Mouse (Mus musculus): ENCODE data around the gene Trim2.

Trim2 gene

DNA sequence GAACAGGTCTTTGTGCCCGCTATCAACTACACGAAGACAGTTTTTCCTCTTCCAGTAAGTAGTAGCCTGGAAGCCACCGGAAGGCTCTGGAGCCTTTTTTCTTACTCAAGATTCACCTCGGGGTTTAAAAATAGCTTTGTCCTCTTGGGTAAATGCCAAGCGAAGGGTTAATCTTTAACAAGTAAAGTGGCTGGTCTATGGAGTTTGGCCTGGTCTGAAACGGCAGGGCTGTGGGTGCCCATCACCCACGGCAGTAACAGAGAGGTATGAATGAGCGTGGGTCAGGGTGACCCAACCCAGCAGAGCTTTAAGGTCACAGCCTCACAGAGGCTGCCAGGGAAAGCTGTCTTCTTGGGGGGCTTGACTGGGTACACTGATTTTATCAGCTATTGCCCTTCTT lies 23.2 kb downstream of the Trim2 start:
- no peak for DNase-seq

- DNase-seq = no peak
These were observed 24.7 kb downstream of the Trim2 start for GRCm38 (mm10) chr3:84281936-84282371.

- no peak for DNase-seq
These were observed 27.9 kb downstream of the Trim2 start for GRCm38 (mm10) chr3:84278809-84279208.

GRCm38 (mm10) chr3:84275124-84275523 lies 31.6 kb downstream of the Trim2 start:
- DNase-seq = no peak

- DNase-seq = no peak
These were observed 34.2 kb downstream of the Trim2 start for GRCm38 (mm10) chr3:84272293-84273015.

GRCm38 (mm10) chr3:84271794-84272193 lies 34.9 kb downstream of the Trim2 start:
- no peak for DNase-seq

DNA sequence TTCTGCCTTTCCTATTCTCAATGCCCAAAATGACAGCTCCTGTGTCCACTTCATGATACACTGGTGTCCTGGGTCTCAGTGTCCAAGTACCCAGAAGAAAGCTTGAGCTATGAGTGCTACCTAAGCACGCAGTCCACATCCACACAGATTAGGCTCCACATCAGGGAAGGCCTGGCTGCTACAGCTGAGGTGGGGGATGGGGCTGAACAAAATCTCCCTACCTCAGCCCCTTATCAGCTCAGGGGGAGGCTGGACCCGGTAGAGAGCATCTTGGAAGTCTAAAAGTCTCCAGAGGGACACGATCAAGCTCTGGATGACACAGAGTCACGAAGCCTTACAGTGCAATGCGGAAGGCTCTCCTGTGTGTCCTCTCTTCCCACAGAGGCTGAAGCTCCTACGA lies 35.6 kb downstream of the Trim2 start:
- DNase-seq = no peak

GRCm38 (mm10) chr3:84270624-84270995 lies 36.1 kb downstream of the Trim2 start:
- no peak for DNase-seq

DNA sequence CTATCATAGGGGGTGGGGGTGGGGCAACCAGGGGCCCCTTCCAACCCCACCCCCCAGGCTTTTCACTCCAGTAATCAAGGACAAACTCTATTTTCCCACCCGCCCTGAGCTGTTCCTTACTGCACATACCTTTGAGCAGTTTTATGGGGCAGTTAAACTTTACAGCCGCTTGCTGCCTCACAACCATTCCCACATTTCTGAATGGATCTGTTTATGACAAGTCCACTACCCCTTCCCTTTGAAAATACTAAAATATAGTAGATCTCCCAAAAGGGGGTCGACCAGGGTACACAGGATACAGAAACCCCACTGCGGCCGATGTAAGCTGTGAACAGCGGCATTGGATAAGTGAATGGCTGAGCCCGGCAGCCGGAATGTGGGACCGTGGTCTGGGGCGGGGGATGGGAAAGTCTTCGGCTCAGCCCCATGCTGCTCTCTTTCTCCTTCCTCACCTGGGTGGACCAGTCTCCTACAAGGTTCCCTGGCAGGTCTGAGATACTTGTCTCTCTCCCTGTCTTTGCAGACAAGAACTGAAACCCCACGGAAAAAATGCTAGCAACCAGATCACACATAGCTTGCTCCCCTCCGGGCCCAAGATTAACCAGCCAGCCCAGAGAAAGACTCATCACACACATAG lies 36.6 kb downstream of the Trim2 start:
- DNase-seq = no peak

DNA sequence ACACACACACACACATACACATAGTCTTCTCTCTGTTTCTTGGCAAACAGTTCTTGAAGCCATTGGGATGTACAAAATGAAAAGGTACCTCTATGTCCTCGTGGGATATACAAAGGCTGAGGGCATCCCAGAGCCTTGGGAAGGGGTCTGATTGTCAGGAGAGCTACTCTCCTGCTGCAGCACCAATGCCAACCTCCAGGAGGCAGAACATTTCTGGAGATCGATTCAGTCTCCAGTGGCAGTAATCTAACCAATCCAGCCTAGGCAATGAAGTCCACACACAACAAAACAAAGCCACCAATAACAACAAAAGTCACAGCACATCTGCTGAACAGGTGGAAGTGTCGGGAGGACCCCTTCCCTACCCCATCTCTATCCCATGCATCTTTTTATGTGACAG lies 38.2 kb downstream of the Trim2 start:
- no peak for DNase-seq

DNA sequence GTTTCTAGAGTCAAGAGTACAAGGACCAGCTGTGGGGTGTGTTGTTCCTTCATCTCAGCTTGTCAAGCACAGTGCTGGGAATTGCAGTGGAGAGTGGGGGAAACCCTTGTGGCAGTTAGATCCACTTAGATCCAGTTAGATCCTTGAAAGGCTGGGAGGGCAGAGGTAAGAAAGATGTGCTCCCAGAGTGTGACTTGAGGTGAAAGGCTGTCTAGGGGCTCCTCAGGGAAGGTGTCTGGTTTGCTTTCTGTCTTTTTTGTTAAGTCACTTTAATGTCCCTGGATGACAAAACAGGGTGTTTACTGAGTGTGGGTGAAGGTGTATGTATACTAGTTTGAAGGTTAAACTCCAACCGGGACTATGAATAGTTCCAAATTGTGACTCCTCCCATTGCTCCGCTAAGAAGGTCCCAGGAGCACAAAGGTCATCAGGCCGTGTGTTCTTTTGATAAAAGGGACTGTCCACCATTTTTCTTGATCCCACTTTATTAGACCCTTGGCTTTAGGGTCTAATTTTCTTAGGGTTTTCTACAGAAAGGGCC lies 40.2 kb downstream of the Trim2 start:
- no peak for DNase-seq

DNA sequence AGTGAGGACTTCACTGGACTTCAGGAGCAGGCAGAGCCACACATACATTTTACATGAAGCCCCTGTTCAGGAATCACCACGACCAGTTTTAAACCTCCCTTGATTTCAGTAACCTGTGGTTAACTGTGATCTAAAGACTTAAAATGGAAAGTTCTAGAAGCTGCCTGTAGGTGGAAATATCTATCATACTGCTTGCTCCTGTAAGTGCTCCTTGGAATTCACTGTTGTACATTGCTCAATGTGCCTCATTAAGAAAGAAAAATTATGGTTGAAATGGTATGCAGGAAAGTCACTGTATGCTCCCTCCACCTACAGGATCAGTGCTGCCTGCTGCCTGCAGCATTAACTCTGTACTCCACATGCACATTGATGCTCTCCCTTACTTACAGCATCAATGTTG lies 41.6 kb downstream of the Trim2 start:
- DNase-seq = no peak

DNA sequence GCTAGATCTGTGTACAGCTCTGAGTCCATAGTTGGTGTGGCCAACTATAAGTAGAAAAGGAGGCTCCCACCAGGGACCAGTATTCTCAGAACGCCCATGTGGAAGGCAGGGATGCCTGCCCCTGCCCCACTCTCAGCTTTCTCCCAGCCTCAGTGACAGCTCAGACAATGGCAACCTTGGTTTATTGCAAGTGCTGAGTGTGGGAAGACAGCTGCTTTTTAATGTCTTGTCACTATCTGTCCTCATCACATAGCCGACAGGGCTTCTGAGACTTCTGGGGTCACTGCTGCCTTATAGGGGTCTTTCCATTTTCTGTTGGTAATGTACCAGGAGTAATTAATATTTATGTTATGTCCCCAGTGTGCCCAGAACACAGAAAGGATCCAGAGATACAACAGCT lies 42.3 kb downstream of the Trim2 start:
- DNase-seq = no peak

GRCm38 (mm10) chr3:84262804-84263203 lies 43.9 kb downstream of the Trim2 start:
- no peak for DNase-seq

- DNase-seq = no peak
These were observed 44.8 kb downstream of the Trim2 start for GRCm38 (mm10) chr3:84261863-84262262.

DNA sequence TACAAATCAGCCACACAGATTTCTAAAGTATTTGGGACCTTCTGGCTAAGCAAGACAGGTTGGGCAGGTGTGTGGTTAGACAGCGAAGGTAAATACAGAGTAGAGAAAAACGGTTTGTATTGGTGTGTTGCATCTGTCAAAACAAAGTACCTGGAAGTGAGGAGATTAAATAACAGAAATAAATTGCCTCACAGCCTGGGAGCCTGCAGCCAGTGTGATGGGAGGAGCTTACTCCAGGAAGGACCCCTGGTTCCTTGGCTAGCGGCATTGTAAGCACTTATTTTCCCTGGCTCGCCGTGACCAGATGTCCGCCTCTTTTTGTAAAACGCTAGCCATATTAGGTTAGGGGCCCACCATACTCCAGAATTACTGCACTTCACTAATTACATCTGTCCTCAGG lies 45.8 kb downstream of the Trim2 start:
- DNase-seq = no peak

GRCm38 (mm10) chr3:84260024-84260535 lies 46.6 kb downstream of the Trim2 start:
- peak; percentile 40 to 42 for DNase-seq

GRCm38 (mm10) chr3:84259281-84260023 lies 47.2 kb downstream of the Trim2 start:
- peak; percentile 71 to 78 for DNase-seq

GRCm38 (mm10) chr3:84258518-84259031 lies 48.1 kb downstream of the Trim2 start:
- DNase-seq = peak in 1 of 2 experiments; percentile 27

DNA sequence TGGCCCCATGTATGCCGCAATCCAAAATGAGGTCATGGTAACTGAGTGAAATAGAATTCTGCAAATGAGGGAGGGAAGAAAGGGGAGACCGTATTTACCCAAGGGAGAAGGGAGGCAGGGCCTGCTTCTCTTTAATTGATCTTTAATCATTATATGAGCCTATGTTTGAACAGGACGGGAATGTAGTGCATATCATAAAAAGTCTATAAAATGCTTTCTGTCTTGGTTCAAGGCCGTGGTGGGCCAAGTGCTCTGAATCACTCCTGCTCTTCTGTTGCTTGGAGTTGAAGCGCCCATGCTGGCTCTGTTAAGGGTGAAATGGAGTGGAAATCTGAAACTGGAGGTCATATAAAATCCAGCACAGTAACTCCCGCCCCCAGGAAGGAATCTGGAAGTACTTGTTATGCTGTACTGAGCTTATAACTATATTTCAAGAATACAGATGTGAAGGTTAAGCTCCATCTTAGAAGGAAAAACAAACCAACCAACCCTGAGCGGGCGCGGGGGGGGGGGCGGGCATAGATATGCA lies 48.6 kb downstream of the Trim2 start:
- no peak for DNase-seq

DNA sequence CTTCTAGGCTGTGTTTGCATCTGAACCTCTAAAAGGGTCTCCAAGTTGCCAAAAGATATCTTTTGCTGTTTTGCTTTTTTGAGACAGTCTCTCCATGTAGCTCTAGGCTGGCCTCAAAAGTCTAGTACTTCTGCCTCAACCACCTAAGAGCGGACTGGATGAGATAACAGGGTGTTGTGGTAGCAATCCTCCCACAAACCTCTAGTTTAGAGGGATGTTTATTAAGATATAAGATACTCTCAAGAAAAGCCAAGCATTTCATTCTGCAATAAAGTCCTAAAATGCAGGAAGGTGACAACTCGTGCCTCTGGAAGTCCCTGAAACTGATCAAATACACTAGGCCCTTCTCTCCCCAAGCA lies 52.2 kb downstream of the Trim2 start:
- no peak for DNase-seq

GRCm38 (mm10) chr3:84253655-84254519 lies 52.8 kb downstream of the Trim2 start:
- no peak for DNase-seq
